Mouse (Mus musculus) MEL (cell line): Measurements from ENCODE around the gene Rnase12. TPM values are rescaled to one million over a fixed set of nuclear protein-coding genes. Genes with fewer than 3 reads are reported as not detected.

Source experiments
- DNase-seq: peaks from one replicate; pipeline ENCODE4 v3.0.0; 2011; ENCODE audit warnings: low read depth, low spot score
- H3K27ac ChIP-seq: 2 replicates; pipeline ENCODE4 v1.5.1; 2012; ENCODE audit warnings: low read depth, mild to moderate bottlenecking, control low read depth, low read length, moderate library complexity; ENCODE audit not compliant: control insufficient read depth
- H3K27me3 ChIP-seq, 2 experiments: fragments of 150-350 bp in 1 of 2; sonication (generic) in 1 of 2; 2 replicates each; pipeline ENCODE4 v1.6.1; 2012; ENCODE audit warnings: low read length in 2 of 2, mild to moderate bottlenecking in 2 of 2, improper control_type of control experiment in 1 of 2, moderate library complexity in 1 of 2; ENCODE audit not compliant: insufficient read depth in 2 of 2, control insufficient read depth in 1 of 2
- H3K36me3 ChIP-seq, 2 experiments: 2 replicates each; pipeline ENCODE4 v1.6.1; 2012 to 2014; ENCODE audit warnings: low read length in 2 of 2, improper control_type of control experiment in 1 of 2, inconsistent platforms in 1 of 2, mild to moderate bottlenecking in 1 of 2; ENCODE audit not compliant: insufficient read depth in 2 of 2, control insufficient read depth in 1 of 2
- H3K4me1 ChIP-seq, 2 experiments: fragments of 150-350 bp in 1 of 2; sonication (generic) in 1 of 2; 2 replicates each; pipeline ENCODE4 v1.6.1; 2012; ENCODE audit warnings: low read length in 2 of 2, improper control_type of control experiment in 1 of 2, mild to moderate bottlenecking in 1 of 2; ENCODE audit not compliant: insufficient read depth in 2 of 2, control insufficient read depth in 1 of 2
- H3K4me3 ChIP-seq, 2 experiments: fragments of 150-350 bp in 1 of 2; sonication (generic) in 1 of 2; 2 replicates each; pipeline ENCODE4 v1.5.1; 2012; ENCODE audit warnings: low read depth in 2 of 2, low read length in 2 of 2, mild to moderate bottlenecking in 2 of 2, moderate library complexity in 2 of 2, control low read depth in 1 of 2, improper control_type of control experiment in 1 of 2; ENCODE audit not compliant: control insufficient read depth in 1 of 2, insufficient read depth in 1 of 2
- H3K79me2 ChIP-seq: 2 replicates; pipeline ENCODE4 v1.6.1; 2012; ENCODE audit warnings: mild to moderate bottlenecking, low read length, moderate library complexity; ENCODE audit not compliant: control insufficient read depth, poor library complexity, insufficient read depth
- H3K9ac ChIP-seq: 2 replicates; pipeline ENCODE4 v1.6.1; 2012; ENCODE audit warnings: low read depth, mild to moderate bottlenecking, control low read depth, low read length, moderate library complexity; ENCODE audit not compliant: control insufficient read depth, poor library complexity, severe bottlenecking
- H3K9me3 ChIP-seq: fragments of 150-350 bp; sonication (generic); replicated peaks from 2 replicates; pipeline ENCODE4 v1.6.1; 2012; ENCODE audit warnings: mild to moderate bottlenecking, low read length, improper control_type of control experiment, moderate library complexity; ENCODE audit not compliant: insufficient read depth
- BHLHE40 ChIP-seq: IDR thresholded peaks from 2 replicates; pipeline ENCODE4 v1.6.1; 2012; ENCODE audit warnings: low read depth, mild to moderate bottlenecking, inconsistent platforms, low read length, improper control_type of control experiment, borderline replicate concordance
- CHD2 ChIP-seq: IDR thresholded peaks from 2 replicates; pipeline ENCODE4 v1.6.1; 2011; ENCODE audit warnings: low read length, improper control_type of control experiment
- CTCF ChIP-seq, 3 experiments: IDR thresholded peaks in 2 of 3; conservative IDR thresholded peaks in 1 of 3; 2 replicates each; pipeline ENCODE4 v1.5.1; 2011 to 2012; ENCODE audit warnings: low read length in 3 of 3, low read depth in 2 of 3, mild to moderate bottlenecking in 2 of 3, improper control_type of control experiment in 1 of 3, inconsistent platforms in 1 of 3, mixed read lengths in 1 of 3, moderate library complexity in 1 of 3; ENCODE audit not compliant: control insufficient read depth in 1 of 3, insufficient read depth in 1 of 3, poor library complexity in 1 of 3, severe bottlenecking in 1 of 3
- ELF1 ChIP-seq: IDR thresholded peaks from 2 replicates; pipeline ENCODE4 v1.6.1; 2014; ENCODE audit warnings: low read depth, mild to moderate bottlenecking, inconsistent platforms, low read length, improper control_type of control experiment, moderate library complexity
- EP300 ChIP-seq, 2 experiments: IDR thresholded peaks; 2 replicates each; pipeline ENCODE4 v1.6.1; 2011; ENCODE audit warnings: improper control_type of control experiment in 2 of 2, low read length in 2 of 2, low read depth in 1 of 2, mild to moderate bottlenecking in 1 of 2
- ETS1 ChIP-seq: IDR thresholded peaks from 2 replicates; pipeline ENCODE4 v1.6.1; 2012; ENCODE audit warnings: low read depth, mild to moderate bottlenecking, inconsistent platforms, low read length, improper control_type of control experiment, moderate library complexity
- GATA1 ChIP-seq: IDR thresholded peaks from 2 replicates; pipeline ENCODE4 v1.6.1; 2011; ENCODE audit warnings: low read depth, low read length, improper control_type of control experiment
- HCFC1 ChIP-seq: IDR thresholded peaks from 2 replicates; pipeline ENCODE4 v1.6.1; 2012; ENCODE audit warnings: low read depth, mild to moderate bottlenecking, inconsistent platforms, low read length, improper control_type of control experiment, moderate library complexity
- JUND ChIP-seq: IDR thresholded peaks from 2 replicates; pipeline ENCODE4 v1.6.1; 2011; ENCODE audit warnings: low read depth, mild to moderate bottlenecking, improper control_type of control experiment, low read length
- MAFK ChIP-seq: IDR thresholded peaks from 2 replicates; pipeline ENCODE4 v1.6.1; 2011; ENCODE audit warnings: low read depth, mild to moderate bottlenecking, low read length, improper control_type of control experiment, borderline replicate concordance
- MAX ChIP-seq: IDR thresholded peaks from 2 replicates; pipeline ENCODE4 v1.6.1; 2011; ENCODE audit warnings: low read length, improper control_type of control experiment
- MAZ ChIP-seq: IDR thresholded peaks from 2 replicates; pipeline ENCODE4 v1.6.1; 2012; ENCODE audit warnings: low read depth, mild to moderate bottlenecking, inconsistent platforms, low read length, improper control_type of control experiment
- MYB ChIP-seq: IDR thresholded peaks from 2 replicates; pipeline ENCODE4 v1.6.1; 2011; ENCODE audit warnings: mild to moderate bottlenecking, low read depth, low read length, improper control_type of control experiment
- NRF1 ChIP-seq: IDR thresholded peaks from 2 replicates; pipeline ENCODE4 v1.6.1; 2014; ENCODE audit warnings: low read depth, mild to moderate bottlenecking, inconsistent platforms, low read length, improper control_type of control experiment, moderate library complexity; ENCODE audit not compliant: poor library complexity, insufficient read depth, severe bottlenecking
- POLR2A ChIP-seq, 2 experiments: IDR thresholded peaks; 2 replicates each; pipeline ENCODE4 v1.6.1; 2011 to 2012; ENCODE audit warnings: low read length in 2 of 2, mild to moderate bottlenecking in 2 of 2, control low read depth in 1 of 2, improper control_type of control experiment in 1 of 2, low read depth in 1 of 2, moderate library complexity in 1 of 2; ENCODE audit not compliant: control insufficient read depth in 1 of 2, insufficient read depth in 1 of 2, poor library complexity in 1 of 2
- POLR2AphosphoS2 ChIP-seq: IDR thresholded peaks from 2 replicates; pipeline ENCODE4 v1.6.1; 2011; ENCODE audit warnings: low read length, improper control_type of control experiment
- POLR2AphosphoS5 ChIP-seq: IDR thresholded peaks from 2 replicates; pipeline ENCODE4 v1.6.1; 2012; ENCODE audit warnings: low read depth, borderline replicate concordance, mild to moderate bottlenecking, inconsistent platforms, low read length, moderate library complexity, mixed read lengths
- RAD21 ChIP-seq: IDR thresholded peaks from 2 replicates; pipeline ENCODE4 v1.6.1; 2011; ENCODE audit warnings: mild to moderate bottlenecking, low read depth, low read length, improper control_type of control experiment
- RCOR1 ChIP-seq: IDR thresholded peaks from 2 replicates; pipeline ENCODE4 v1.6.1; 2012; ENCODE audit warnings: low read depth, mild to moderate bottlenecking, inconsistent platforms, low read length, improper control_type of control experiment
- SMC3 ChIP-seq: IDR thresholded peaks from 2 replicates; pipeline ENCODE4 v1.6.1; 2011; ENCODE audit warnings: low read depth, low read length, improper control_type of control experiment
- TBP ChIP-seq: IDR thresholded peaks from 2 replicates; pipeline ENCODE4 v1.8.0; 2011; ENCODE audit warnings: low read depth, low read length, improper control_type of control experiment
- TCF12 ChIP-seq: IDR thresholded peaks from 2 replicates; pipeline ENCODE4 v1.6.1; 2014; ENCODE audit warnings: low read depth, mild to moderate bottlenecking, inconsistent platforms, low read length, improper control_type of control experiment, moderate library complexity
- USF1 ChIP-seq: IDR thresholded peaks from 2 replicates; pipeline ENCODE4 v1.6.1; 2014; ENCODE audit warnings: low read depth, mild to moderate bottlenecking, inconsistent platforms, low read length, improper control_type of control experiment, moderate library complexity
- ZC3H11A ChIP-seq: IDR thresholded peaks from 2 replicates; pipeline ENCODE4 v1.6.1; 2012; ENCODE audit warnings: low read depth, mild to moderate bottlenecking, inconsistent platforms, low read length, improper control_type of control experiment
- ZKSCAN1 ChIP-seq: IDR thresholded peaks from 2 replicates; pipeline ENCODE4 v1.6.1; 2012; ENCODE audit warnings: low read depth, mild to moderate bottlenecking, inconsistent platforms, low read length, improper control_type of control experiment, moderate library complexity
- polyA plus RNA-seq, 2 experiments: library from polyadenylated mRNA; stranded (reverse) in 1 of 2; unstranded in 1 of 2; fragments of >175 nt in 1 of 2; fragments of >200 nt in 1 of 2; gene quantifications; 2 replicates each; pipeline versions ENCODE4 v1.2.1 to v1.2.4; 2012; ENCODE audit warnings: low replicate concordance in 2 of 2, low read depth in 1 of 2; ENCODE audit not compliant: insufficient read length in 2 of 2, insufficient read depth in 1 of 2, missing spikeins in 1 of 2
- total RNA-seq: library from RNA; depleted of rRNA; stranded (reverse); fragments of 300-350 nt; gene quantifications from 2 replicates; pipeline ENCODE4 v1.2.3, GENCODE M21; 2012

Rnase12 gene
- total and polyA plus RNA-seq, 3 experiments, result not detected

GRCm38 (mm10) chr14:51024820-51025219, 32.6 kb downstream of the Rnase12 start:
- no peaks in the 10 kb centered on the region for H3K27me3 ChIP-seq
- H3K9me3 ChIP-seq, result no peaks in the 10 kb centered on the region
- no peaks in the 10 kb centered on the region for H3K36me3 ChIP-seq
- DNase-seq, result no peak
- no peaks in the 10 kb centered on the region for H3K79me2 ChIP-seq
- H3K4me3 ChIP-seq, result no peak overlapping the region
- H3K27ac ChIP-seq, result no peak overlapping the region
- H3K4me1 ChIP-seq, result peaks cover 0 to 4% of the 10 kb centered on the region in 2 experiments; a peak in 1 of 4 replicates
- no peak for TF ChIP-seq TCF12
- no peak overlapping the region for H3K9ac ChIP-seq

- Histone ChIP-seq H3K9me3 (no peaks in the 10 kb centered on the region), H3K27me3 (no peaks in the 10 kb centered on the region), H3K36me3 (no peaks in the 10 kb centered on the region), H3K79me2 (no peaks in the 10 kb centered on the region), H3K4me1 (peaks cover 0 to 4% of the 10 kb centered on the region in 2 experiments; a peak in 1 of 4 replicates), H3K9ac (no peak overlapping the region), H3K27ac (no peak overlapping the region), H3K4me3 (no peak overlapping the region)
- TF ChIP-seq CTCF (IDR thresholded peaks at IDR 0.05 in 2 of 3, conservative IDR thresholded peaks at IDR 0.05 in 1 of 3; ENCODE audit: control insufficient read depth in 1 of 3, insufficient read depth in 1 of 3, low read depth in 2 of 3, low read length in 3 of 3, poor library complexity in 1 of 3, severe bottlenecking in 1 of 3) (no peak), ELF1 (no peak), POLR2AphosphoS2 (no peak), EP300 (IDR thresholded peaks at IDR 0.05; ENCODE audit: low read depth in 1 of 2, low read length in 2 of 2) (no peak), USF1 (no peak), RCOR1 (no peak), BHLHE40 (no peak), POLR2A (IDR thresholded peaks at IDR 0.05; ENCODE audit: control insufficient read depth in 1 of 2, insufficient read depth in 1 of 2, low read depth in 1 of 2, low read length in 2 of 2, poor library complexity in 1 of 2) (no peak), POLR2AphosphoS5 (no peak), MAZ (no peak), TBP (no peak), ETS1 (no peak)
- DNase-seq, result no peak
Measured at GRCm38 (mm10) chr14:51023457-51023856, 34.0 kb downstream of the Rnase12 start.

GRCm38 (mm10) chr14:51017256-51017655, 40.2 kb downstream of the Rnase12 start:
- no peak overlapping the region for H3K27ac ChIP-seq
- DNase-seq, result no peak
- H3K9ac ChIP-seq, result no peak overlapping the region
- H3K9me3 ChIP-seq, result no peaks in the 10 kb centered on the region
- no peaks in the 10 kb centered on the region for H3K27me3 ChIP-seq
- no peak overlapping the region for H3K4me3 ChIP-seq
- no peaks in the 10 kb centered on the region for H3K79me2 ChIP-seq
- no peaks in the 10 kb centered on the region for H3K4me1 ChIP-seq
- TF ChIP-seq NRF1, result no peak
- no peak for TF ChIP-seq BHLHE40
- no peak for TF ChIP-seq TBP
- TF ChIP-seq ELF1, result no peak
- no peak for TF ChIP-seq RAD21
- no peak for TF ChIP-seq MYB
- no peak for TF ChIP-seq HCFC1
- TF ChIP-seq RCOR1, result no peak
- TF ChIP-seq JUND, result no peak
- TF ChIP-seq ZKSCAN1, result no peak
- no peak for TF ChIP-seq MAFK
- no peak for TF ChIP-seq CHD2
- TF ChIP-seq MAX, result no peak
- no peak for TF ChIP-seq SMC3
- TF ChIP-seq ZC3H11A, result no peak
- no peak for TF ChIP-seq GATA1
- no peaks in the 10 kb centered on the region for H3K36me3 ChIP-seq
